Mouse (Mus musculus): ENCODE results near the gene Klf16.

The Klf16 gene

DNA sequence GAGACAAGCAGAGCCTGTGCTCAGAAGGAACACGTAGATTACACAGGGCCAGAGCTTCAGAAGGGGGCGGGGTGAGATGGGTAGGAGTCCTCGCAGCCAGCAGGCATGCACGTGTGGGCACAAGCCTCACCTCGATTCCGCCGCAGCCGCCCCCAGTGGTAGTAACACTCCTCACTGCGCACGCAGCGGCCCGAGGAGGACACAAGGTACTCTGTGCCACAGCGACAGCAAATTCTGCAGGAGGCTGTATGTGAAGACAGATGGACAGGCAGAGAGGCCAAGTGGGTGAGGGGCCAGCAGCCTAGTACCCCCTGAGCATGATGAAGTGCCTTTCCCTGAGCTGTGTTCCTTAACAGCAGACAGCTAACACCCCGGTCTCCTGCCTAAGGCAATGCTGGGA is 33.2 kb downstream of the Klf16 start:
- no peak for DNase-seq (ENCODE audit: low read depth, low spot score)

GRCm38 (mm10) chr10:80539493-80539892 is 37.6 kb downstream of the Klf16 start:
- no peak for DNase-seq (ENCODE audit: low read depth, low spot score)

DNA sequence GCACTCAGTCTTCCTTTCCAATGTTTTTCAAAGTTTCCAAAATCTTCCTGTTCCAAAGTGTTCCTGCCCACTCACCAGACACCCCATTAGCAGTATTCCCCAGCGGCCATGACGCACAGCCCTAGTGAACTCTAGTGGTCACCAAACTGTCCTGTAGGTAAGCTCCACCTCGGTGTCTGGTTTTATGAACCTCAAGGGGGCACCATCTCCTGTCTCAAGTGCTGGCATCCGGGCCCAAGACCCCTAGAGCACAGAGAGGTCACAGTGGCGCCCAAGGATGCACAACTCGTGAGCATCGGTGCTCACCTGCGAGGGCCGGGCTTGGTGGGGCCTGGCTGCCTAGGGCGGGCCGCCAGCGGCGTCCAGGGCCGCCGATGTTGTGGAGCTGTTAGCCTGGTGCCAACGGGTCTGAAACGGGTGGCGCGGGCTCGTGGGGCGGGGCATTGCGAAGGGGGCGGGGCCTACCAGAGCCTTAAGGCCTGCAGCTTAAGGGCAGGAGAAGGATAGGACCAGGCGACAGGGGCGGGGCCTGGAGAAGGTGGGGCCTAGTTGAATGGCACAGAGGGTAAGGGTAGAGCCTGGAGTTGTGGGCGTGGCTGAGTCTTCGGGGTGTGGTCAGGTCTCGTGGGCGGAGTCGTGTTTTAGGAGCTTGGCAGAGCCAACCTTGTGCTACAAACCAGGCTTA is 38.3 kb downstream of the Klf16 start, which contains the start of gene Atp8b3:
Gene Atp8b3, minus strand, starts transcription at position 415 of the 685 bp plus-strand sequence.
- peak; percentile 44 for DNase-seq (ENCODE audit: low read depth, low spot score)

DNA sequence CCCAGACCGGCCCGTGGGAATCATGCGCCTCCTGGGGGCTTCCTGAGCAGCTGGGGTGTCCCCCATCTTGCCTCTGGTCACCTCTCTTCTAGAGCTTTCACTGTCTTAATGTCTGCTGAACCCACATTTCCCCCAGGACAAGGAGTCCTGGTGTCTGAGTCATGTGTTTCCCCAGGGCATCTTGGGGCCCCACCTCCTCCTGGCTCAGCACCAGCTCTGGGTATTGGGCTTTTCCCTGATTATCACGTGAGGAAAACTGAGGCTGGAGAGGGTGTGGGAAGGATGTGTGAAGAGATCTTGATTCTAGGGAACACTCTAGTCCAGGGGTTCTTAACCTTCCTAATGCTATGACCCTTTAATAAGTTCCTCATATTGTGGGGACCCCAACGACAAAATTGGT is 38.9 kb downstream of the Klf16 start:
- no peak for DNase-seq (ENCODE audit: low read depth, low spot score)

DNA sequence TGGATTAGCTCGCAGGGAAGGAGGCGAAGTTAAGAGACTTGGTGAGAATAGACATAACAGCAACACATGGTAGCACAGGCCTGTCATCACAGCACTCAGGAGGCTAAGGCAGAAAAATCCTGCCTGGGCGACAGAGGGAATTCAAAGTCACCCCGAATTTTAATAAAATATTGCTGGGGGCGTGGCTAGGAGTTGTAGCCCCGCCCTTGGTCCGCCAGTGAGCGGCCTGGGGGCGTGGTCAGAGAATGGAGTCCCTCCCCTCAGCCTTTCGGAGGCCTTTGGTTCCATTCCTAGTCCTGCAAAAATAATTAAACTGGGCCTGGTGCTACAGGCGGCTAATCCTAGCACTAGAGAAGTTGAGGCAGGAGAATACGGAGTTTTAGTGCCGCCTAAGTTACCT is 41.4 kb downstream of the Klf16 start:
- no peak for DNase-seq (ENCODE audit: low read depth, low spot score)

DNA sequence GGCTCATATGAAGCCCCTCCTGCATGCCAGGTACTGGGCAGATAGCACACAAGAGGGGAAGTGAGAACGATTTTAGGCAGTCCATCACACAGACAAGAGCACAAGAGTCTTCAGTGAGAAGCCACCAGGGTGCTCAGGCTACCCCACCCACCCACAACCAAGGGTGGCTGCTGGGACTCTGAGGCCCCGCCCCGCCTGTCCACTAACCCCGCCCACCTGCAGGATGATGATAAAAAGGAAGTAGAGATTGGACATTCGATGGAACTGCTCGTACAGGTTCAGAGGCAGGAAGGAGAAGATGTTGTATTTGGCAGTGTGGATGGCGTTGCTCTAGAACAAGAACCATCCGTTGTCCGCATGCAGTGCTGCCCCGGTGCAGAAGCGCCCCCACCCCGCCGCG is 42.0 kb downstream of the Klf16 start:
- no peak for DNase-seq (ENCODE audit: low read depth, low spot score)

DNA sequence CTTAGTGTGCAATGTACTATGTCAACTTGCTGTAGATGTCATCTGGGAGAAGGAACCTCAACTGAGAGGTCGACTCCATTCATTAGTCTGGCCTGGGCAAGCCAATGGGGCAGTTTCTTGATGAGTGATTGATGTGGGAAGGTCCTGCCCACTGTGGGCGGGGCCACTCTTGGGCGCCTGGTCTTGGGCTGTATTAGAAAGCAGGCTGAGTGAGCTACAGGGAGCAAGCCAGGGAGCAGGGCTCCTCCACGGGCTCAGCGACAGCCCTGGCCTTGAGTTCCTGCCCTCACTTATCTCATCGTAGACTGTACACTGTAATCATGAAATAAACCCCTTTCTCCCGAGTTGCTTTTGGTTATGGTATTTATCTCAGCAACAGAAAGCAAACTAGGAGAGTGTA is 43.4 kb downstream of the Klf16 start:
- no peak for DNase-seq (ENCODE audit: low read depth, low spot score)

- no peak for DNase-seq (ENCODE audit: low read depth, low spot score)
Measured at GRCm38 (mm10) chr10:80532783-80533182, 44.3 kb downstream of the Klf16 start.

- peak; percentile 43 for DNase-seq (ENCODE audit: low read depth, low spot score)
Measured at GRCm38 (mm10) chr10:80526172-80526571, 50.9 kb downstream of the Klf16 start.

GRCm38 (mm10) chr10:80523299-80523698 is 53.8 kb downstream of the Klf16 start:
- DNase-seq (ENCODE audit: low read depth, low spot score) = no peak

- DNase-seq (ENCODE audit: low read depth, low spot score) = no peak
Measured at GRCm38 (mm10) chr10:80519287-80519686, 57.8 kb downstream of the Klf16 start.
